Mouse (Mus musculus) spleen, postnatal 4 days (tissue): Measurements from ENCODE around the gene Kank2.

Experiments
- DNase-seq, 2 experiments: peaks; one replicate each; pipeline ENCODE4 v3.0.0; 2022; ENCODE audit warnings: low spot score in 2 of 2

The Kank2 gene

GRCm38 (mm10) chr9:21717015-21717414 is 81.5 kb downstream of the Kank2 start:
- DNase-seq, result no peak
